Mouse (Mus musculus) MEL (cell line): ENCODE results near the gene Tnxb. TPM values are rescaled to one million over a fixed set of nuclear protein-coding genes. Genes with fewer than 3 reads are reported as not detected.

Source experiments
- DNase-seq: peaks from one replicate; pipeline ENCODE4 v3.0.0; 2011; ENCODE audit warnings: low read depth, low spot score
- H3K27ac ChIP-seq: 2 replicates; pipeline ENCODE4 v1.5.1; 2012; ENCODE audit warnings: low read depth, mild to moderate bottlenecking, control low read depth, low read length, moderate library complexity; ENCODE audit not compliant: control insufficient read depth
- H3K27me3 ChIP-seq, 2 experiments: fragments of 150-350 bp in 1 of 2; sonication (generic) in 1 of 2; 2 replicates each; pipeline ENCODE4 v1.6.1; 2012; ENCODE audit warnings: low read length in 2 of 2, mild to moderate bottlenecking in 2 of 2, improper control_type of control experiment in 1 of 2, moderate library complexity in 1 of 2; ENCODE audit not compliant: insufficient read depth in 2 of 2, control insufficient read depth in 1 of 2
- H3K36me3 ChIP-seq, 2 experiments: 2 replicates each; pipeline ENCODE4 v1.6.1; 2012 to 2014; ENCODE audit warnings: low read length in 2 of 2, improper control_type of control experiment in 1 of 2, inconsistent platforms in 1 of 2, mild to moderate bottlenecking in 1 of 2; ENCODE audit not compliant: insufficient read depth in 2 of 2, control insufficient read depth in 1 of 2
- H3K4me1 ChIP-seq, 2 experiments: fragments of 150-350 bp in 1 of 2; sonication (generic) in 1 of 2; 2 replicates each; pipeline ENCODE4 v1.6.1; 2012; ENCODE audit warnings: low read length in 2 of 2, improper control_type of control experiment in 1 of 2, mild to moderate bottlenecking in 1 of 2; ENCODE audit not compliant: insufficient read depth in 2 of 2, control insufficient read depth in 1 of 2
- H3K4me3 ChIP-seq, 2 experiments: fragments of 150-350 bp in 1 of 2; sonication (generic) in 1 of 2; 2 replicates each; pipeline ENCODE4 v1.5.1; 2012; ENCODE audit warnings: low read depth in 2 of 2, low read length in 2 of 2, mild to moderate bottlenecking in 2 of 2, moderate library complexity in 2 of 2, control low read depth in 1 of 2, improper control_type of control experiment in 1 of 2; ENCODE audit not compliant: control insufficient read depth in 1 of 2, insufficient read depth in 1 of 2
- H3K79me2 ChIP-seq: 2 replicates; pipeline ENCODE4 v1.6.1; 2012; ENCODE audit warnings: mild to moderate bottlenecking, low read length, moderate library complexity; ENCODE audit not compliant: control insufficient read depth, poor library complexity, insufficient read depth
- H3K9ac ChIP-seq: 2 replicates; pipeline ENCODE4 v1.6.1; 2012; ENCODE audit warnings: low read depth, mild to moderate bottlenecking, control low read depth, low read length, moderate library complexity; ENCODE audit not compliant: control insufficient read depth, poor library complexity, severe bottlenecking
- H3K9me3 ChIP-seq: fragments of 150-350 bp; sonication (generic); replicated peaks from 2 replicates; pipeline ENCODE4 v1.6.1; 2012; ENCODE audit warnings: mild to moderate bottlenecking, low read length, improper control_type of control experiment, moderate library complexity; ENCODE audit not compliant: insufficient read depth
- BHLHE40 ChIP-seq: IDR thresholded peaks from 2 replicates; pipeline ENCODE4 v1.6.1; 2012; ENCODE audit warnings: low read depth, mild to moderate bottlenecking, inconsistent platforms, low read length, improper control_type of control experiment, borderline replicate concordance
- CHD2 ChIP-seq: IDR thresholded peaks from 2 replicates; pipeline ENCODE4 v1.6.1; 2011; ENCODE audit warnings: low read length, improper control_type of control experiment
- CTCF ChIP-seq, 3 experiments: IDR thresholded peaks in 2 of 3; conservative IDR thresholded peaks in 1 of 3; 2 replicates each; pipeline ENCODE4 v1.5.1; 2011 to 2012; ENCODE audit warnings: low read length in 3 of 3, low read depth in 2 of 3, mild to moderate bottlenecking in 2 of 3, improper control_type of control experiment in 1 of 3, inconsistent platforms in 1 of 3, mixed read lengths in 1 of 3, moderate library complexity in 1 of 3; ENCODE audit not compliant: control insufficient read depth in 1 of 3, insufficient read depth in 1 of 3, poor library complexity in 1 of 3, severe bottlenecking in 1 of 3
- EP300 ChIP-seq, 2 experiments: IDR thresholded peaks; 2 replicates each; pipeline ENCODE4 v1.6.1; 2011; ENCODE audit warnings: improper control_type of control experiment in 2 of 2, low read length in 2 of 2, low read depth in 1 of 2, mild to moderate bottlenecking in 1 of 2
- GATA1 ChIP-seq: IDR thresholded peaks from 2 replicates; pipeline ENCODE4 v1.6.1; 2011; ENCODE audit warnings: low read depth, low read length, improper control_type of control experiment
- JUND ChIP-seq: IDR thresholded peaks from 2 replicates; pipeline ENCODE4 v1.6.1; 2011; ENCODE audit warnings: low read depth, mild to moderate bottlenecking, improper control_type of control experiment, low read length
- KAT2A ChIP-seq: conservative IDR thresholded peaks from 2 replicates; pipeline ENCODE4 v1.6.1; 2012; ENCODE audit warnings: low read depth, low read length, improper control_type of control experiment, inconsistent platforms
- MAX ChIP-seq: IDR thresholded peaks from 2 replicates; pipeline ENCODE4 v1.6.1; 2011; ENCODE audit warnings: low read length, improper control_type of control experiment
- MAZ ChIP-seq: IDR thresholded peaks from 2 replicates; pipeline ENCODE4 v1.6.1; 2012; ENCODE audit warnings: low read depth, mild to moderate bottlenecking, inconsistent platforms, low read length, improper control_type of control experiment
- MEF2A ChIP-seq: IDR thresholded peaks from 2 replicates; pipeline ENCODE4 v1.6.1; 2014; ENCODE audit warnings: low read depth, mild to moderate bottlenecking, inconsistent platforms, low read length, improper control_type of control experiment; ENCODE audit not compliant: poor library complexity, insufficient replicate concordance, severe bottlenecking; ENCODE audit errors: extremely low read depth
- MYB ChIP-seq: IDR thresholded peaks from 2 replicates; pipeline ENCODE4 v1.6.1; 2011; ENCODE audit warnings: mild to moderate bottlenecking, low read depth, low read length, improper control_type of control experiment
- MYC ChIP-seq: IDR thresholded peaks from 2 replicates; pipeline ENCODE4 v1.6.1; 2011; ENCODE audit warnings: low read depth, mild to moderate bottlenecking, low read length, improper control_type of control experiment, moderate library complexity
- NELFE ChIP-seq: IDR thresholded peaks from 2 replicates; pipeline ENCODE4 v1.6.1; 2011; ENCODE audit warnings: low read depth, low read length, improper control_type of control experiment
- POLR2AphosphoS2 ChIP-seq: IDR thresholded peaks from 2 replicates; pipeline ENCODE4 v1.6.1; 2011; ENCODE audit warnings: low read length, improper control_type of control experiment
- RAD21 ChIP-seq: IDR thresholded peaks from 2 replicates; pipeline ENCODE4 v1.6.1; 2011; ENCODE audit warnings: mild to moderate bottlenecking, low read depth, low read length, improper control_type of control experiment
- RCOR1 ChIP-seq: IDR thresholded peaks from 2 replicates; pipeline ENCODE4 v1.6.1; 2012; ENCODE audit warnings: low read depth, mild to moderate bottlenecking, inconsistent platforms, low read length, improper control_type of control experiment
- TAL1 ChIP-seq: IDR thresholded peaks from 2 replicates; pipeline ENCODE4 v1.6.1; 2012; ENCODE audit warnings: mild to moderate bottlenecking, inconsistent platforms, low read length, moderate library complexity, mixed read lengths
- UBTF ChIP-seq: IDR thresholded peaks from 2 replicates; pipeline ENCODE4 v1.6.1; 2012; ENCODE audit warnings: low read depth, mild to moderate bottlenecking, inconsistent platforms, low read length, improper control_type of control experiment, moderate library complexity, borderline replicate concordance; ENCODE audit not compliant: insufficient read depth
- USF1 ChIP-seq: IDR thresholded peaks from 2 replicates; pipeline ENCODE4 v1.6.1; 2014; ENCODE audit warnings: low read depth, mild to moderate bottlenecking, inconsistent platforms, low read length, improper control_type of control experiment, moderate library complexity
- ZC3H11A ChIP-seq: IDR thresholded peaks from 2 replicates; pipeline ENCODE4 v1.6.1; 2012; ENCODE audit warnings: low read depth, mild to moderate bottlenecking, inconsistent platforms, low read length, improper control_type of control experiment
- ZKSCAN1 ChIP-seq: IDR thresholded peaks from 2 replicates; pipeline ENCODE4 v1.6.1; 2012; ENCODE audit warnings: low read depth, mild to moderate bottlenecking, inconsistent platforms, low read length, improper control_type of control experiment, moderate library complexity
- ZMIZ1 ChIP-seq: IDR thresholded peaks from 2 replicates; pipeline ENCODE4 v1.6.1; 2012; ENCODE audit warnings: low read depth, mild to moderate bottlenecking, inconsistent platforms, low read length, improper control_type of control experiment, moderate library complexity
- polyA plus RNA-seq, 2 experiments: library from polyadenylated mRNA; stranded (reverse) in 1 of 2; unstranded in 1 of 2; fragments of >175 nt in 1 of 2; fragments of >200 nt in 1 of 2; gene quantifications; 2 replicates each; pipeline versions ENCODE4 v1.2.1 to v1.2.4; 2012; ENCODE audit warnings: low replicate concordance in 2 of 2, low read depth in 1 of 2; ENCODE audit not compliant: insufficient read length in 2 of 2, insufficient read depth in 1 of 2, missing spikeins in 1 of 2
- total RNA-seq: library from RNA; depleted of rRNA; stranded (reverse); fragments of 300-350 nt; gene quantifications from 2 replicates; pipeline ENCODE4 v1.2.3, GENCODE M21; 2012

Gene Tnxb
- total and polyA plus RNA-seq, 3 experiments, result 0.27 to 0.28 TPM; not detected in 1

DNA sequence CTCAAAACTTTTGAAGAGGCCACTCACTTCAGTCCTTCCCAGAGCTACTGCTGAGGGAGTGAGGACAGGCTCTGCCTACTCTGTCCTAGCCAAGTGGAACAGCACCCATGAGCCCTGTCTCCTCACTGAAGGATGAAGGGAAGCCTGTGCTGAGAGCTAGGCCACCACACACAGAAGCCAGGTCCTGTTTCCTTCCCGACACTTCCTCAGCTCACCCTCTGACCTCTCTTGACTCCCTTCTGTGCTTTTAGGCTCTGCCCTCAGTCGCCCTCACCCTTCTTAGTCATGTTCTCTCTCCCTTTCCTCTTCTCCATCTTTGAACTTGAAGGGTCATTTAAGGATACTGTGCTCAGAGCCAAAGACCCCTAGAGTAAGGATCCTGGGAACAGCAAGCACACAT lies 13.1 kb upstream of the Tnxb start:
- TF ChIP-seq MEF2A, result no peak
- TF ChIP-seq MYC, result no peak
- no peak for TF ChIP-seq MAX
- Histone ChIP-seq H3K36me3 (peaks cover 0 to 3% of the 10 kb centered on the region in 2 experiments; a peak in 1 of 4 replicates), H3K9me3 (no peaks in the 10 kb centered on the region), H3K9ac (no peak overlapping the region), H3K4me1 (peaks cover 0 to 19% of the 10 kb centered on the region in 2 experiments; a peak in 3 of 4 replicates), H3K4me3 (no peak overlapping the region), H3K27me3 (no peaks in the 10 kb centered on the region), H3K79me2 (no peaks in the 10 kb centered on the region), H3K27ac (no peak overlapping the region)
- no peak for DNase-seq

DNA sequence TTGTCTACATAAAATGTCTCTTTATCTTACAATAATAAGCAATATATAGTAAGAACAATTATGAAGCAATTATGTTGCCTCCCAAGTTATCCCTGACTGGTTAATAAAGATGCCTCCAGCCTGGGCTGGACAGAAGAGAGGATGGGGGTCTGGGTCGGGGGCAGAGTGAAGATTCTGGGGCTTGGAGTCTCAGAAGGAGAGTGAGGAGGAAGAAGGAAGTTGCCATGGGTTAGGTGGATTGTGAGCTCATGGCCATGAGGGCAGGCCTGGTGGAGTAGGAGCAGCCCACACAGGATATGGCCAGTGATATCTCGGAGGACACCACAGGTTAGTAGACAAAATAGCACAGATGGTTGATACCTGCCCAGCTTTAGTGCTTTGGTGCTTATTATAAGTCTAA lies 12.2 kb upstream of the Tnxb start:
- DNase-seq, result no peak
- H3K27me3 ChIP-seq, result no peaks in the 10 kb centered on the region
- H3K79me2 ChIP-seq, result no peaks in the 10 kb centered on the region
- H3K27ac ChIP-seq, result no peak overlapping the region
- no peaks in the 10 kb centered on the region for H3K9me3 ChIP-seq
- no peak overlapping the region for H3K4me3 ChIP-seq
- H3K36me3 ChIP-seq, result peaks cover 0 to 3% of the 10 kb centered on the region in 2 experiments; a peak in 1 of 4 replicates
- TF ChIP-seq CTCF (IDR thresholded peaks at IDR 0.05 in 2 of 3, conservative IDR thresholded peaks at IDR 0.05 in 1 of 3; ENCODE audit: control insufficient read depth in 1 of 3, insufficient read depth in 1 of 3, low read depth in 2 of 3, low read length in 3 of 3, poor library complexity in 1 of 3, severe bottlenecking in 1 of 3) (no peak), KAT2A (no peak), GATA1 (no peak), NELFE (no peak), MYB (no peak), ZMIZ1 (no peak), USF1 (no peak), TAL1 (no peak), RCOR1 (no peak)
- TF ChIP-seq, all 39 proteins: peak for 0
- H3K4me1 ChIP-seq, result peaks cover 0 to 23% of the 10 kb centered on the region in 2 experiments; a peak in 3 of 4 replicates
- no peak overlapping the region for H3K9ac ChIP-seq

- TF ChIP-seq POLR2AphosphoS2, result no peak
- no peak for TF ChIP-seq ZC3H11A
- TF ChIP-seq JUND, result no peak
- no peak for TF ChIP-seq EP300 (IDR thresholded peaks at IDR 0.05; ENCODE audit: low read depth in 1 of 2, low read length in 2 of 2)
- TF ChIP-seq MAZ, result no peak
- TF ChIP-seq CHD2, result no peak
- TF ChIP-seq UBTF, result no peak
- no peak for TF ChIP-seq ZKSCAN1
- no peak for TF ChIP-seq TAL1
- TF ChIP-seq RAD21, result no peak
- no peak for TF ChIP-seq BHLHE40
- Histone ChIP-seq H3K4me1 (peaks cover 0 to 23% of the 10 kb centered on the region in 2 experiments; a peak in 3 of 4 replicates), H3K36me3 (peaks cover 0 to 3% of the 10 kb centered on the region in 2 experiments; a peak in 1 of 4 replicates)
Observed at GRCm38 (mm10) chr17:34658591-34658990, 11.7 kb upstream of the Tnxb start.

More at GRCm38 (mm10) chr17:34658591-34658990, 11.7 kb upstream of the Tnxb start:
- H3K27me3 ChIP-seq, result no peaks in the 10 kb centered on the region
- H3K9me3 ChIP-seq, result no peaks in the 10 kb centered on the region
- DNase-seq, result no peak
- no peak overlapping the region for H3K27ac ChIP-seq
- H3K4me3 ChIP-seq, result no peak overlapping the region
- no peaks in the 10 kb centered on the region for H3K79me2 ChIP-seq
- H3K9ac ChIP-seq, result no peak overlapping the region
